Mouse (Mus musculus) layer of hippocampus, adult 18-20 months (tissue): ENCODE measurements around the gene Vdac2. TPM values are rescaled to one million over a fixed set of nuclear protein-coding genes. Genes with fewer than 3 reads are reported as not detected.

Source experiments
- DNase-seq, 2 experiments: peaks; one replicate each; pipeline ENCODE4 v3.0.0; 2022; ENCODE audit warnings: low spot score in 2 of 2
- long read RNA-seq: library from polyadenylated mRNA; stranded (forward); transcript quantifications from one replicate; pipeline ENCODE4 v2.0.0, GENCODE M21; 2021
- total RNA-seq, 2 experiments: library from RNA; stranded (reverse); gene quantifications; 2 replicates each; pipeline ENCODE4 v1.2.3; 2021

Gene Vdac2
- 100 to 1,000 TPM; 234 to 237 TPM for total RNA-seq
- long read RNA-seq, transcript Vdac2-201 (10 exons, 1,954 nt) = major isoform, 180 of 189 reads
- long read RNA-seq, partial matches to known transcripts = 3 of 189 reads
- long read RNA-seq, other reads (novel, unspliced or antisense) = 5 of 189 reads

- no peak for DNase-seq
Measured at GRCm38 (mm10) chr14:21824938-21825337, at the start of gene Vdac2. Gene Vdac2 (plus strand): TSS chr14:21825238.

GRCm38 (mm10) chr14:21776201-21776600 lies 48.8 kb upstream of the Vdac2 start:
- DNase-seq = no peak

- DNase-seq = no peak
Measured at GRCm38 (mm10) chr14:21786500-21786899, 38.5 kb upstream of the Vdac2 start.

- DNase-seq = no peak
Measured at GRCm38 (mm10) chr14:21787374-21787773, 37.7 kb upstream of the Vdac2 start.

- peak in 1 of 2 experiments; percentile 28 for DNase-seq
Measured at GRCm38 (mm10) chr14:21788121-21788520, 36.9 kb upstream of the Vdac2 start.

GRCm38 (mm10) chr14:21790585-21791251 lies 34.3 kb upstream of the Vdac2 start:
- no peak for DNase-seq

GRCm38 (mm10) chr14:21791722-21792121 lies 33.3 kb upstream of the Vdac2 start:
- no peak for DNase-seq

GRCm38 (mm10) chr14:21792250-21792649 lies 32.8 kb upstream of the Vdac2 start:
- no peak for DNase-seq

- no peak for DNase-seq
Measured at GRCm38 (mm10) chr14:21800641-21801040, 24.4 kb upstream of the Vdac2 start.

GRCm38 (mm10) chr14:21801624-21802023 lies 23.4 kb upstream of the Vdac2 start:
- DNase-seq = no peak

GRCm38 (mm10) chr14:21802543-21803206 lies 22.4 kb upstream of the Vdac2 start:
- DNase-seq = no peak

GRCm38 (mm10) chr14:21806203-21806602 lies 18.8 kb upstream of the Vdac2 start:
- DNase-seq = no peak

GRCm38 (mm10) chr14:21806631-21807160 lies 18.3 kb upstream of the Vdac2 start:
- DNase-seq = no peak

GRCm38 (mm10) chr14:21808208-21808922 lies 16.7 kb upstream of the Vdac2 start:
- no peak for DNase-seq

GRCm38 (mm10) chr14:21809418-21809817 lies 15.6 kb upstream of the Vdac2 start:
- no peak for DNase-seq

- no peak for DNase-seq
Measured at GRCm38 (mm10) chr14:21811301-21811700, 13.7 kb upstream of the Vdac2 start.

GRCm38 (mm10) chr14:21811744-21812393 lies 13.2 kb upstream of the Vdac2 start:
- DNase-seq = no peak

- peak in 1 of 2 experiments; percentile 73 for DNase-seq
Measured at GRCm38 (mm10) chr14:21812590-21813162, 12.4 kb upstream of the Vdac2 start.

GRCm38 (mm10) chr14:21813216-21813615 lies 11.8 kb upstream of the Vdac2 start:
- no peak for DNase-seq

- DNase-seq = no peak
Measured at GRCm38 (mm10) chr14:21813847-21814246, 11.2 kb upstream of the Vdac2 start.

- no peak for DNase-seq
Measured at GRCm38 (mm10) chr14:21814606-21815005, 10.4 kb upstream of the Vdac2 start.
